Mouse (Mus musculus) mesoderm, embryonic 11.5 days (tissue): ENCODE measurements at regions not wholly inside any gene's neighbourhood (a gene's known extent, or its start where the extent isn't known, plus 50 kb on each side); places are given as distances from the start of the nearest gene placed in this dataset.

Experiments
- DNase-seq: peaks from one replicate; pipeline ENCODE4 v3.0.0-alpha.2; 2012; ENCODE audit warnings: low read depth, low spot score

DNA sequence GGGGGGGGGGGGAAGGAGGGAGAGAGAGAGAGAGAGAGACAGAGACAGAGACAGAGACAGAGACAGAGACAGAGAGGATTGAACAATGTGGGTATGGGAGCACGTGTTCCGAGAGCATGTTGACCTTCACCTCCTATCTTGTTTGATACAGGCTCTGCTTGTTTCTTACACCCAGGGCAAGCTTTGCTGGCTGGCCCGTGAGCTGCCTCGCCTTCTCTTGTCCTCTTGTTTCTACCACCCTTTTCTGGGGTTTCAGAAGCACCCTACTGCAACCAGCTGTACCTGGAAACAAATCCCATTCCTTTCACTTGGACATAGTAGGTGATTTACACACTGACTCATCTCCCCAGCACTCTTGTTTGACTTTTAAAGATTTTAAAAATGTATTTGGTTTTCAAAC lies 516.0 kb upstream of the Mki67 start:
- no peak for DNase-seq

DNA sequence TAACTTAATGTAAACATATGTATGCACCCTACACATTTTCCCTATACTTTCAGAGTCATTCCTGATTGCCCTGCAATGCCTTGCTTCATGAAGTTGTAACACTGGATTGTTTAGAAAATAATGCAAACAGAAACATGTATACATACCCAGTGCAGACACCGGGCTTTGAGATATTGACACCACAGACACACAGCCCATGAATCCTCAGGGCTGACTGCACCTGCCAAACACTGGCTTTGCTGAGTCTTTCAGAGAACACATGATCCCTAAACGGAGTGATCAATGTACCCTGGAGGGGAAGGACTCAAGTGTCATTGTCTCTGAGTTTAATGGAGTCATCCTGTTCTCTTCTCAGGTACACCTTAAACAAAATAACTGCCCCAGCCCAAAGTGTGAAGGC lies 519.4 kb upstream of the Mki67 start:
- no peak for DNase-seq

DNA sequence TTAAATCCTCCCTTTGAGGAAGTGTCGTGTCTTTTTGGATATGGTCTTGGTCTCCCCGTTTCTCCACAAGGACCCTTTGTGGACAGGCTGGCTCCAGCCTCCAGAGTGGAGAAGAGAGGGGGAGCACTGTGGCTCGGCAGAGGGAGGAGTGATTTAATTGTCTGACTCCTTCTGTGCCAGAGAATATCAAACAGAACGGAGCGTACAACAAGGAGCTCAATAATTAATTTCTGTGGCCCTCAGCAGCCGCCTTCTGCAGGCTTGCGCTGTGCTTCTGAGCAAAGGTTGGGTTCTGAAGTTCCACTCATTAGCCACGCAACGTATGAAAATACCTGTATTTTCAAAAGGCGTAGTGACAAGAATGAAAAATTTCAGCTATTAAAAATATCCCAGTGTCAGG lies 520.2 kb upstream of the Mki67 start:
- no peak for DNase-seq

DNA sequence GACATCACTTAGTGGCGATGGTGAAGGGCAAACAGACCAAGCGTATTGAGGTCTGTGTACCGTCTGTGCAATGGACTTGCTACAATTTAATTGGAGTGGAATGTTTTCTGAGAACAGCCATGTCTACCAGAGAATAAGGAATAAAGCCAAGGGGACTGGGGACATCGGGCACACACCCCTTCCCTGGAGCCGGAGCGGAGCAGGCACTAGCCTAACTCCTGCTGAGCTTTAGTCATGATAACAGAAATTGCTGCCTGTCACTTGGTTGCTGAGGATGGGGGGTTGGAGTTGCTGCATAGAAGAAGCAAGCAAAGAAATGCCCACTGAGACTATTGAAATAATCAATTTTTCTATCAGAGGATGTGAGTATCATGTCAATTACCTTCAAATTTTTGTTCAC lies 549.5 kb upstream of the Mki67 start:
- DNase-seq = no peak

DNA sequence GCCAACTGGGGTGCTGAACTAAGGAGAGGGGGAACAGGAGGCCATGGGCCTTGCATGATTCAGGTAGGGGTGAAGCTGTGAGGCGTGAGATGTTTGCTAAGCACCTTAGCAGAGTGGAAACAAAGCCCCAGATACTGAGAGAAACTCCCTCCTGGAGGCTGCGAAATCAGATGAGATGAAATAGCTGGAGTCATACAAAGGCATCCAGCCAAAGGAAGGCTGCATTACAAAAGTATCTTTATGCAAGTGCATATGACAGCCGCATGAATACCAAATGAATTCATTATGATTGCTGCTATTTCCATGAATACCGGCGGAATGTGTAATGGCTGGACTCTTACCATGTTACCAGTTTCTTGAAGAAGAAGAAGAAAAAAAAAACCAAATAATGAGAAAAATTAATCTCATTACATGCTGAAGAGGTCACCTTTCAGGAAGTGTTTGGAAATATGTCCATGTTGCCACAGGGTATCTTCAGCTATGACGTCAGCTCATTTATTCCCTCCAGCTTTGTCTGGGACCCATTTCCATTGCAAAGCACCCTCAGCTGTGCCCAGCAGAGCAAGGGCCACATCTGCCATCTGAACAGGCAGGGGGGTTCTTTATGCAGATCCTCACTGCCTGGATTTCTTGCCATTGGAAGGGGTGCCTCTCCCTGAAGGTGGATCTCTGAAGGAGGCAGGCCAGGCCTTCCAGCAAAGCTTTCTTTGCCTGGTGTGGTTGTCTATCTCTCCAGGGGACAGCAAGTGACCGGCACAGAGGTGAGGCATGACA lies 551.7 kb upstream of the Mki67 start:
- DNase-seq = no peak

DNA sequence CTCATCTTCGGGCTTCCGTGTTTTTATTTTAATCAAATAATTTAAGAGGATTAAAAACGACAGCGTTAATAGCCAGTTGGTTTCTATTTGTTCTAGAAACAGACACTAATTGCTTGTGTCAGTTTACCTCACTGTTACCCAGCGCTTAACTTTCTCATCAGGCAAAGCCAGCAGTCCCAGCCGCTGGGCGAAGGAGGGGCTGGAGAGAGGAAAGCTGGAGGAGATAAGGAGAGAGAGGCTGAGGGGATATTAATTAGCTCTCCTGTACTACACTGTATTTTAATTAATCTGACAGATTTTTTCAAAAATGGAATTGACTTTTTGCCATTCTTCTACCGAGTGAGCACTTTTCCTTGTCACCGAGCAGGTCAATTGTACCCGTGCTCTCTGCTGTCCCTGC lies 559.5 kb upstream of the Mki67 start:
- DNase-seq = no peak

DNA sequence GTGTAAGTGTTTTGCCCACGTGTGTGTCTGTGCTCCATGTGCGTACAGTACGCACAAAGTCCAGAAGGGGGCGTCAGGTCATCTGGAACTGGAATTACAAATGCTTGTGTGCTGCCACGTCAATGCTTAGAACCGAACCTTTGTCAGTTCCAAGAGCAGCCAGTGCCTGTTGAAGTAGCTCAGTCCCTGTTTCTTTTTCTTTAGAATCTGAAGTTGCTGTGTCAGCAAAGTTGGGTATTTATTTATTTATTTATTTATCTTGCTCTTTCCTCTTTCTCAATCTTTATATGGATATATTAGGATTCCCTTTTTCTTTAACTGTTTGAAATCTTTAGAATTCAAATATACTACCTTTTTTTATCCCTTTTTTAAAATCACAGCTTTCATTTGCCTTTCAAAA lies 567.6 kb upstream of the Mki67 start:
- DNase-seq = no peak

DNA sequence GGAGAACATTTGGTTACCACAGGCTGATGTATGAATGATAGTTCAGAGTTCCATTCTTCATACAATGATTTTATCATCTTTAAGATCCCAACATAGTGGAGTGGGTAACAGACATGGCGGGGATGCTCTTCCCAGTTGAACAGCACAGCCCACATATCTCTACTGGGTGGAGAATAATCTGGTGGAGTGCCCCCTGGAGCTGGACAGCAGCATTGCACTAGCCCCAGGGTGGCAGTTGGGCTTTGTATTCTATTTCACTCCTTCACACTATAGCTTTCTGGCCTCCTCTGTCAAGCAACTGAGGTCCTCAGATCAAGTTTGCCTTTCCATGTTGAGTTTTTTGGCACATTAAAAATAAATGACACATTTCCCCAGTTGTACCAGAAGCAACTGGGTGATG lies 569.4 kb upstream of the Mki67 start:
- no peak for DNase-seq

DNA sequence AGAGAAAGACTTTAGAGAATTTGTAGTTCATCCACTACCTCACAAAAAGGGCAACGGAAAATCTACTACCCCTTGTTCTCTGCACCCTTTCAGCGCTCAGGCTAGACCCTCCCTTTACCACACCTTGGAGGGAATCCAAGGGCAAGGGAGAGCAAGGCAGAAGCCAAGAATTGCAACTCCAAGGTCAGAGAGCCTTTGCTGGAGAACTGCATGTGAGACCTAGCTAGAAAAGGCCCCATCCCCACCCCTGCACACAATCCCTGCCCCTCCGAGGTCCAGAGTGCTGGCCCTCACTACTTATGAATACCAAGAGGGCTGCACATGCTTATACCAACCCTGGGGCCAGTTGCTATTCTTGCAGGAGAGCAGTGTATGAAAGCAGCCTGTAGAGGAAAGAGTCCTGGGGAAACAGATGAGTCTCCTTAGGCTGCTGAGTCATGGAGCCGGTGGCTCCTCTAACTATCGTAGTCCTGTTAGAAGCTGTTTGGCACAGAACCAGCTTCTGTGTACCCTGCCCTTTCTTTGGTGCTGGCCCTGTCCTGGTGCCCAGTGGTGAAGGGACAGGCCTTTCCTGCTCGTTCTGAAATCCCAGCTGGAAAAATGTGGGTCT lies 577.5 kb upstream of the Mki67 start:
- no peak for DNase-seq

DNA sequence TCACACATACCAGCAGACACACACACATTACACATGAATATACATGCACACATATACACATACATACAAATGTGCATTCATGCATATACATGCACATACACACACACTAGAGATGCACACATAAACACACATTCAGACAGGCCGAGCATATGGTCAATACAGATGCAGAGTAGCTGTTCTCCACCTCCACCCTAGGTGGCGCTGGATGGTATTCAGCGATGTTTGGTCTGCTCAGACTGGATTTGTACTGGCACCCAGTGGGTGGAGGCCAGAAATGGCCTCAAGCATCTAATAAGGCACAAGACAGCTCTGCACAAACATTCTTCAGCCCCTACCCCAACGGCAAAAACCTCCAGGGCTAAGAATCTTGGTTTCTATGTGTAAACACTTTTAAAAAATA lies 578.3 kb upstream of the Mki67 start:
- DNase-seq = peak; percentile 41

DNA sequence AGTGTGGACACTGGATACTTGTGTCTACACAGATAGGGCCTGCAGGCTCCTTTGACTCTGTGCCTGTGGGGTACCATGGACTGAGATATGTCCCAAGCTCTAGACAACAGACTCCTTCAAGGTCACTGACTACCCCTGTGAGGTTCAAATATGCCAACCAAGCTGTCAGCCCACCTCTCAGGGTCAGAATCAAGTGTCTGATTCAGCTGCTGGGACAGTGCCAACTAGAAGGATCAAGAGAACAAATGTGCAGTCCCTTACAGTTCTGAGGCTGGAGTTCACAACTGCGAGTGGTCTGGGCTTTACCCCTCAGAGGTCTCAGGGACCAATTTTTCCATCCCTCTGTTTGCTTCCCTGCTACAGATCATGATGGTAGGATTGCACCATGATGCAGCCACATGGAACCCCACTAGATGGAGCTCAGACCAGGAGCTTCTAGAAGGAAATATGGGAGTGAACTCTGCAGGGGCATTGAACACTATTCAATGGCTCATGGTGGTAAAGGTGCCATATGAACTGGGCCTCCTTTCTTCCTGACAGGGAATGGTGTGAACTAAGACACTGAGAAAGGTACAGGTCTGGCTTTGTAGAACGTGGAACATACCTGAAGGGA lies 581.8 kb upstream of the Mki67 start:
- no peak for DNase-seq

DNA sequence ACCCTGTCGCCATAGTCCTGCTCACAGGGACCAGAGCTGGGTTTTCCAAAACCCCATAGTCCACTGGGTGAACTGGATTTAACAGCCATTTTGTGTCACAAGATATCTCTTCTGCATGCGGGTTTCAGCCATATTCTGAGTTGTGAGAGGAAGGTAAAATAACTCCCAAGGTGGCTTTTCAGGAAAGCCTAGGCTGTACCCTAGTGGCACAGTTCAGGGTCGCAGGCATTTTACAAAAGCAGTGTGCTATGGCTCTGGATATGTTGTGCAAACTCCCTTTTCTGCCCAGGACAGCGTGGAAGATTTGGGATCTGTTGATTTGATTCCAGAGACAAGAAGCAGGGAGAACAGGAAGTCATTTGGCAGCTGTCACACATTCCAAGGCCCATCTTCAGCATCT lies 588.3 kb upstream of the Mgmt start:
- DNase-seq = no peak

DNA sequence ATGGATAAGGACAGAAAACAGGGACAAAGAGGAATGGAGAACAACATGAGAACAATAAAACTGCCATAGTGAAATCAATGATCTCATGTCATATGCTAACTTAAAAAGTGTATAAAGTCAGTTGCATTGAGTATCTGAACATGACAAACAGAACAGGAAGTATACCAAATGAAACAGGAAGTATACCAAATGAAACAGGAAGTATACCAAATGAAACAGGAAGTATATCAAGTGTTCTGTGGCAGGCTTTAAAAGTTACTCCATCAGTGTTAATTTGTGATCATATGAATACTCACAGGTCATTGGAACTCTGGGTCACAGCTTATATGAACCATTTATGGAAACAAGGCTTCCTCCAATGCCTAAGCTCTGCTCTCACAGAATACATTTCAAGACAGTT lies 585.6 kb upstream of the Mgmt start:
- no peak for DNase-seq

DNA sequence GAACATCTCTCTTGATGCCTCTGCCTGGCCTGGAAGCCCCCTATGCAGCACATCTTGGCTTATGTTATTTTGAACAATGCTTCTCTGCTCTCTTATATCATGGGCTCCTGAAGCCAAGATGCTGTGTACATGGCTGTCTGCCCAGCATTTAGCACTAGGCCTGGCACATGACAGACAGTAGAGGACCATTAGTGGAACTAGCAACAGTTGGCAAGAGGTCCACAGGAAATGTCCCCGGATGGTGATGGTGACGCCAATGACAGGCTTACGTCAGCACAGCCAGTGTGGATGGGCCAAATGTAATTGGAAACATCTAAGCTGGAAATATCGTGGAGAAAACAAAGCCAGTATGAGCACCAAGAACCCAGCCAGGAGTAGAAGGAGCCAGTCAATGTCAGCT lies 567.1 kb upstream of the Mgmt start:
- no peak for DNase-seq

DNA sequence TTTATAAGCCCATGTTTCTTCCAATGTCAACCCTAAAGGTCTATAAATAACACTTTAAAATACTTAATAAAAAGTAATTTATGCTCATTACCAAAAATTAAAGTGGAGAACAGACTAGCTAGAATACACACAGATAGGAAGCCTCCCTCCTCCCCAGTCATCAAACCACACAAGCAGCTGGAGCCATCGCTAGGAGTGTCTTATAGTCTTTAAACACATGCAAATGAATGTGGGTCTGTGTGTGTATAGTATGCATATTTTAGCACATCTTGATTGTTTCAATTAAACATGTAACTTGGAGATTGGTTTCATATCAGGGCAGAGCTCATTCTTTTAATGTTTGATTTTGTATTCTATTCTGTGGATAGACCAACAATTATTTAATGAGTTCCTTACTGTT lies 564.0 kb upstream of the Mgmt start:
- DNase-seq = no peak

DNA sequence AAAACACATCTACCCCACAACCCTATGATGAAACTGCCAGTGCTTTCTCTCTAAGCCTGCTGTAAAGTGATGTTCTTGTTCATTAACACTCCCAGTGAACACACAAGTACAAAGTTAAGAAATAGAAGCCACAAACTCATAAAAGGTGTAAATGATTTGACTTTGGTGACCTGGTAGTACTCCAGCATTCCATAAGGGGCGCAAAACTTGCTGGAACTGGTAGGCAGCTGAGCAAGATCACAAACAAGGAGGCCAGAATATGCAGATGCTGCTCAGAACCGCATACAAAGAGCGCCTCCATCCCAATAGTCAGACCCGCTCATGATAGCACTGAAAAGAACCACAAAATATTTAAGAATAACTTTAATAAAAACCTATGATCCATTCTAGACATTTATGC lies 561.6 kb upstream of the Mgmt start:
- peak; percentile 24 for DNase-seq

DNA sequence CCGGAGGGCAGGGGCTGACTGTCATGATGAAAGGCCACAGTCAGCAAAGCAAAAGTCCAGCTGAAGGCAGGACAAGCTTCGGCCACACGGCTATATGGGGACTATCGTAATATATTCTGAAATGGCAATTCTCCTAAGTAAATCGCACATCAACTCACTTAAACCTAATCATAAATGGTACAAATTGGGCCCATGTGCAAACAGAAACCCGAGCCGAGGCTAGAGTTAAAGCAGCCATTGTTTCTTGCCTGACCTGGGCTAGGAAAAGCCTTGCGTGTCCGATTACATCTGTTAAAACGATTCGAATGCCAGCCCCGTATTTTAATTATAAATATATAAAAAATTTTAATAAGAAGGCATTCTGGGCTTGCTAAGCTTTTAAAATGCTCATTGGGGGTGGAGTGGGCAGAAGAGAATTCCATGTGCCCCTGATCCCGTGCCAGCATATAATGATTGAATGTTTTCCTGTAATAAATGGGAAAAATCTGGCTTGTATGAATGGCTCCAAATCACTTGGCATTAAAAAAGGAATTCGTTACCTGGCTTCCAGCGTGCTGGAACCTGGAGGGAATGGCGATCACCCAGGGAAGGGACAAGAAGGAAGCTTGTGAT lies 552.7 kb upstream of the Mgmt start:
- DNase-seq = no peak

DNA sequence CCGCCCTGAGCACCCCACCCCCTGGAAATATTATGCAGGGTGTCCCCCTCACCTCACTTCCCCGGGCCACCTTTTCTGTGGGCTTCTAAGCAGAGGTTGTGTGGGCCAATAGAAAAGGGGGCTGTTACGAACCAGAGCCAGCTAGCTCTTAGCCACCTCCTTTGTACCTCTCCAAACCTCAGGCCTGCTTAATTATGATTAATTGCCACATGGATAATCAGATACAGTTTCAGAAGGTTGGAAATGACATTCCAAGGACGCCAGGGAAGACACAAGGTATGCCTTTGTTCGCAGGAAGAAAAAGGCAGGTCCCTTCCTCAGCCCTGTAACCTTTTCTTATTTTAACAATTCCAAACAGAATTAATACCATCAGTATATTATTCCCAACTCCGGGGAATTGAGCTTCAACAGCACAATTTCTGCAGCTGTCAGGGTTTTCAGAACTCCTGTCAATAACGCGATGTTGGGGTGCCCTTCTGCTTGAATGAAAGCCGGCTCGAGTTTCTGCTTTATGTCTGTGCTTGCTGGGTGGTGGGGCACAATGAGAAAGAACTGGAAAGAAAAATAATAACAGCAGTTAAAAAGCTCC lies 552.1 kb upstream of the Mgmt start:
- DNase-seq = peak; percentile 63

DNA sequence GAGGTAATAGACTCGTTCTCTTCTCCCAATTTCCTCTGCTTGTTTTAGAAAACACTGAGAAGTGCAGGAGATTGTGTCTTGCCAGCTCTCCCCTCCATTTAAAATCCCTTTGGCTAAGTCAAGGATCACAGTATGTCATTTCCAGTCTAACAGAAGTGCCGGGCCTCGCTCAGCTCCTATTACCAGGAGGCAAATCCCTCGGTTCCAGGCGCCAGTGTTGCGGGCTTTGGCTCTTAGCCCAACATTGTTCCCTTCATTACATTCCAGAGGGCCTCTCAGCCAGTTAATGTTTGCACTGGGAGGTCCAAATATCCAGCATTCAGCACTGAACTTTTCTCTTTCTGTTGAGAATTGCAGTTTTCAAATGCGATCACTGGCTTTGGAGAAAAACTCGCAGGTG lies 551.6 kb upstream of the Mgmt start:
- peak; percentile 80 for DNase-seq

DNA sequence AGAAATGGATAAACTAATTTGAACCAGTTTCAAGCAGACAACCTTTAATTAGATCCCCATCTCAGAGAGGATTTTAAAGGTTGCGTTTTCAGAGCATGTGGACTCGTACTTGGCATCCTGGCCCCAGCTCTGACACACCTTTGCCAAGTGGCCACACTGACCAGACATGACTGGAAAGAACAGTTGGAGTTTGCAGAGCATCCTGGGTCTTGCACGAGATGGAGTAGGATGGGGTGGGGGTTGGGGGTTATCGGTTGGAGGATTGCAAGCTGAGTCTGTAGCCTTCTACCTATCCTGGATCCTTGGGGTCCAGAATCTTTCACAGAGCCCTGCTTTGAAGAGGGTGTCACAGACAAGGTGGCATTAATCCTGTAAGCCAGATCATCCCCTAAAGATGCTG lies 550.9 kb upstream of the Mgmt start:
- DNase-seq = no peak

DNA sequence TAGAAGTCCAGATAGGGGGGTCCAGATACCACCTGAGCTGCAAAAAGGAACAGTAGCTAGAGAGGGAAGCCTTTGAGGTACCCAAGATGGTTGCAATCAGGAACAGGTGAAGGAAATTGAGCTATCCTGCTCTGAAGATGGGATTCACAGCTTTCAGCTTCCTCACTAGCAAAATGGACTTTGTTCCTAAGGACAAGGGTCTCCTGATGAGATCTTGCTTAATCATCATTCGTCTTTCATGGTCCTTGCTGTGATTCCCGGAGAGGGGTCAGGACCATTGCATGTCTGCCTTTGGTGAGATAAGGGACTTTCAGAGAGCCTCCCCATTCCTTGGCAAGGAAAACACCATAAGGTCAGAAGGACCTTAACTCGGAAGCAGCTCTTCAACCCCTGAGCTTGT lies 549.4 kb upstream of the Mgmt start:
- DNase-seq = no peak

DNA sequence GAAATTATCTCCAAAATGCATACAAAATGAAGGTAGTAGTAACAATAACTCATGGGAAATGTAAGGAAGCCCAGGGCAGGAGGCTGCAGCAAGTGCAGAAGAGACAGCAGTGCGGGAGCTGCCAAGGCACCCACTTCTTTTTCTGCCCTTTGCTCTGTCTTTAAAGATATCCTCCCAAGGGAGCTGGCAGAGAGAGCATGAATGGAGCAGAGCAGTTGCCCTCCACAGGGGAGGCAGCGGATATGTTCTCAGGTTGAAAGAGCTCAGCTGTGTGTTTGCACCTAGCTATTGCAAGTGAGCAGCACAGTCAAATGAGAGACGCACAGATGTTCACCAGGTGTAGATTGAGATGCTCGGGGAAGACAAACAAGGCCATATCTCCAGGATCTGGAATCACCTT lies 547.9 kb upstream of the Mgmt start:
- no peak for DNase-seq

DNA sequence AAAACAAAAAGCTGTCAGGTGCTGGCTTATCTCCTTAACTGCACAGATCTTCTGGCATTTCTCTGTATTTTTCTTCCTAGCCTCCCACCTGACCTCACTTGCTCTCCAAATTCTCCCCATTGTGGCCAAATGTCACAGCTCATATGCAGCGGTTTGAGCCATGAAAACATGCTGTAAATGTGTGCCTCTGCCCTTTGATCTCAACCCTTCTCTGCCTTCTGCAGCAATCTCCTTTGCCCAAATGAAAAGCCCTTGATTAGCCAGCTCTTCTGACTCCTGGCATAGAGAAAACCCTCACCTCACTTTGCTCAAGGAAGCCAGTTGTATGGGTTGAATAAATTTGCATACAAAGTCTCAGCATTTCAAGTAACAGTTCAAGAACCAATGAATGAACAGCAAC lies 546.1 kb upstream of the Mgmt start:
- DNase-seq = no peak
